Mouse (Mus musculus): ENCODE results near the gene Cyld.

DNA sequence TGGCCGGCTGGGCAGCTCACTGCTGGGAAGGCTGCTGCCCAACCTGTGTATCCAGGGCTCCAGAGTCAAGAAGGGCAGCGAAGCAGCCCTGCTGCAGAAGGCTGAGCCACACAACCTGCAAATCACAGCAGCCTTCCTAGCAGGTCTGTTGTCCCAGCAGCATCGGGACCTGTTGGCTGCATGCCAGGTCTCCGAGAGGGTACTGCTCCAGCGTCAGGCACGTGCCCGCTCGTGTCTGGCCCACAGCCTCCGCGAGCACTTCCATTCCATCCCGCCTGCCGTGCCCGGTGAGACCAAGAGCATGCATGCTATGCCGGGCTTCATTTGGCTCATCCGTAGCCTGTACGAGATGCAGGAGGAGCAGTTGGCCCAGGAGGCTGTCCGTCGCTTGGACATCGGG lies 31.9 kb upstream of the Cyld start:
- TF ChIP-seq CTCF (conservative IDR thresholded peaks at IDR 0.05; ENCODE audit: low read length): no peak
- TF ChIP-seq NANOG (IDR thresholded peaks at IDR 0.05; ENCODE audit: borderline replicate concordance, low read length): no peak
- no peak for TF ChIP-seq POU5F1 (IDR thresholded peaks at IDR 0.05; ENCODE audit: borderline replicate concordance, low read length)

All from E14TG2a.4 (cell line).